Mouse (Mus musculus) MEL (cell line): ENCODE measurements at regions not wholly inside any gene's neighbourhood (a gene's known extent, or its start where the extent isn't known, plus 50 kb on each side); places are given as distances from the start of the nearest gene placed in this dataset.

Experiments used
- DNase-seq: peaks from one replicate; pipeline ENCODE4 v3.0.0; 2011; ENCODE audit warnings: low read depth, low spot score
- H3K27ac ChIP-seq: 2 replicates; pipeline ENCODE4 v1.5.1; 2012; ENCODE audit warnings: low read depth, mild to moderate bottlenecking, control low read depth, low read length, moderate library complexity; ENCODE audit not compliant: control insufficient read depth
- H3K27me3 ChIP-seq, 2 experiments: fragments of 150-350 bp in 1 of 2; sonication (generic) in 1 of 2; 2 replicates each; pipeline ENCODE4 v1.6.1; 2012; ENCODE audit warnings: low read length in 2 of 2, mild to moderate bottlenecking in 2 of 2, improper control_type of control experiment in 1 of 2, moderate library complexity in 1 of 2; ENCODE audit not compliant: insufficient read depth in 2 of 2, control insufficient read depth in 1 of 2
- H3K36me3 ChIP-seq, 2 experiments: 2 replicates each; pipeline ENCODE4 v1.6.1; 2012 to 2014; ENCODE audit warnings: low read length in 2 of 2, improper control_type of control experiment in 1 of 2, inconsistent platforms in 1 of 2, mild to moderate bottlenecking in 1 of 2; ENCODE audit not compliant: insufficient read depth in 2 of 2, control insufficient read depth in 1 of 2
- H3K4me1 ChIP-seq, 2 experiments: fragments of 150-350 bp in 1 of 2; sonication (generic) in 1 of 2; 2 replicates each; pipeline ENCODE4 v1.6.1; 2012; ENCODE audit warnings: low read length in 2 of 2, improper control_type of control experiment in 1 of 2, mild to moderate bottlenecking in 1 of 2; ENCODE audit not compliant: insufficient read depth in 2 of 2, control insufficient read depth in 1 of 2
- H3K4me3 ChIP-seq, 2 experiments: fragments of 150-350 bp in 1 of 2; sonication (generic) in 1 of 2; 2 replicates each; pipeline ENCODE4 v1.5.1; 2012; ENCODE audit warnings: low read depth in 2 of 2, low read length in 2 of 2, mild to moderate bottlenecking in 2 of 2, moderate library complexity in 2 of 2, control low read depth in 1 of 2, improper control_type of control experiment in 1 of 2; ENCODE audit not compliant: control insufficient read depth in 1 of 2, insufficient read depth in 1 of 2
- H3K79me2 ChIP-seq: 2 replicates; pipeline ENCODE4 v1.6.1; 2012; ENCODE audit warnings: mild to moderate bottlenecking, low read length, moderate library complexity; ENCODE audit not compliant: control insufficient read depth, poor library complexity, insufficient read depth
- H3K9ac ChIP-seq: 2 replicates; pipeline ENCODE4 v1.6.1; 2012; ENCODE audit warnings: low read depth, mild to moderate bottlenecking, control low read depth, low read length, moderate library complexity; ENCODE audit not compliant: control insufficient read depth, poor library complexity, severe bottlenecking
- H3K9me3 ChIP-seq: fragments of 150-350 bp; sonication (generic); replicated peaks from 2 replicates; pipeline ENCODE4 v1.6.1; 2012; ENCODE audit warnings: mild to moderate bottlenecking, low read length, improper control_type of control experiment, moderate library complexity; ENCODE audit not compliant: insufficient read depth
- BHLHE40 ChIP-seq: IDR thresholded peaks from 2 replicates; pipeline ENCODE4 v1.6.1; 2012; ENCODE audit warnings: low read depth, mild to moderate bottlenecking, inconsistent platforms, low read length, improper control_type of control experiment, borderline replicate concordance
- CHD2 ChIP-seq: IDR thresholded peaks from 2 replicates; pipeline ENCODE4 v1.6.1; 2011; ENCODE audit warnings: low read length, improper control_type of control experiment
- GABPA ChIP-seq: IDR thresholded peaks from 2 replicates; pipeline ENCODE4 v1.6.1; 2012; ENCODE audit warnings: low read depth, mild to moderate bottlenecking, inconsistent platforms, low read length, improper control_type of control experiment, moderate library complexity
- GATA1 ChIP-seq: IDR thresholded peaks from 2 replicates; pipeline ENCODE4 v1.6.1; 2011; ENCODE audit warnings: low read depth, low read length, improper control_type of control experiment
- HCFC1 ChIP-seq: IDR thresholded peaks from 2 replicates; pipeline ENCODE4 v1.6.1; 2012; ENCODE audit warnings: low read depth, mild to moderate bottlenecking, inconsistent platforms, low read length, improper control_type of control experiment, moderate library complexity
- MAX ChIP-seq: IDR thresholded peaks from 2 replicates; pipeline ENCODE4 v1.6.1; 2011; ENCODE audit warnings: low read length, improper control_type of control experiment
- MXI1 ChIP-seq: IDR thresholded peaks from 2 replicates; pipeline ENCODE4 v1.6.1; 2011; ENCODE audit warnings: mild to moderate bottlenecking, low read depth, low read length, improper control_type of control experiment
- NRF1 ChIP-seq: IDR thresholded peaks from 2 replicates; pipeline ENCODE4 v1.6.1; 2014; ENCODE audit warnings: low read depth, mild to moderate bottlenecking, inconsistent platforms, low read length, improper control_type of control experiment, moderate library complexity; ENCODE audit not compliant: poor library complexity, insufficient read depth, severe bottlenecking
- POLR2A ChIP-seq, 2 experiments: IDR thresholded peaks; 2 replicates each; pipeline ENCODE4 v1.6.1; 2011 to 2012; ENCODE audit warnings: low read length in 2 of 2, mild to moderate bottlenecking in 2 of 2, control low read depth in 1 of 2, improper control_type of control experiment in 1 of 2, low read depth in 1 of 2, moderate library complexity in 1 of 2; ENCODE audit not compliant: control insufficient read depth in 1 of 2, insufficient read depth in 1 of 2, poor library complexity in 1 of 2
- RCOR1 ChIP-seq: IDR thresholded peaks from 2 replicates; pipeline ENCODE4 v1.6.1; 2012; ENCODE audit warnings: low read depth, mild to moderate bottlenecking, inconsistent platforms, low read length, improper control_type of control experiment
- TBP ChIP-seq: IDR thresholded peaks from 2 replicates; pipeline ENCODE4 v1.8.0; 2011; ENCODE audit warnings: low read depth, low read length, improper control_type of control experiment
- TCF12 ChIP-seq: IDR thresholded peaks from 2 replicates; pipeline ENCODE4 v1.6.1; 2014; ENCODE audit warnings: low read depth, mild to moderate bottlenecking, inconsistent platforms, low read length, improper control_type of control experiment, moderate library complexity
- USF2 ChIP-seq, 2 experiments: IDR thresholded peaks; 2 replicates each; pipeline ENCODE4 v1.6.1; 2011 to 2012; ENCODE audit warnings: improper control_type of control experiment in 2 of 2, low read length in 2 of 2, borderline replicate concordance in 1 of 2, inconsistent platforms in 1 of 2, low read depth in 1 of 2, mild to moderate bottlenecking in 1 of 2; ENCODE audit not compliant: insufficient read depth in 1 of 2
- ZKSCAN1 ChIP-seq: IDR thresholded peaks from 2 replicates; pipeline ENCODE4 v1.6.1; 2012; ENCODE audit warnings: low read depth, mild to moderate bottlenecking, inconsistent platforms, low read length, improper control_type of control experiment, moderate library complexity
- ZMIZ1 ChIP-seq: IDR thresholded peaks from 2 replicates; pipeline ENCODE4 v1.6.1; 2012; ENCODE audit warnings: low read depth, mild to moderate bottlenecking, inconsistent platforms, low read length, improper control_type of control experiment, moderate library complexity

DNA sequence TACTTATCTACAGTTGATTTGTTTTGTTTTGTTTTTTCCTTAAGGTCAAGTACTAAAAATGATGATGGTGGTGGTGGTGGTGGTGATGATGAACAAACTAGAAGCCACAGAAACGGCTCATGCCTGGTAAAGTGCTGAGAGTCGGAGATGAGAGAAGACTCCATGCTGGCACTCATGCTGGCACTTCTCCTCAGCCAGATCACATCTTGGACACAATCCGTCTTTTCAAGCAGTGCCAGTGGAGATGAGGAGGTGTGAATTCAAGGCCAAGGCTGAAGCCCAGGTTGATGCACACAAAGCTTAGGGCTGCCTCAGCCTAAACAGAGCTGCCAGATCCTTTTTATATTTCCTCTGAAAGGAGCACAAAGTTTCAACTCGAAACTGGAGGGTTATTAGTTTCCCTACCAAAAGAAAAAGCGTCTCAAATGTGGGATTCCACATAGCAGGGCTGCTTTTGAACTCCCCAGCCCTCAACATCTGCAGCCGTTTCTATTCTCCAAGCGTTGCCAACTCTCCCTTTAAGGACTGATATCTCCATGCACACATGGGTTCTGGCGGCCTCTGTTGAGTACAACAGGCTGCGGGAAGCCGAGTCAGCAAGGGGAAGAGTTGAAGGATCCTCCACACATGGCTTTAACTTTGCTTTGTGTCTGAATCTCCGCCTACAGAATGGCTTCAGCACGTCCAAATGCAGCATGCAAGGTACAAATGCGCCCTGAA is 373.2 kb downstream of the Efna5 start:
- Histone ChIP-seq H3K4me3 (no peak overlapping the region), H3K4me1 (no peaks in the 10 kb centered on the region), H3K79me2 (no peaks in the 10 kb centered on the region), H3K9ac (no peak overlapping the region), H3K36me3 (no peaks in the 10 kb centered on the region), H3K27me3 (no peaks in the 10 kb centered on the region), H3K27ac (no peak overlapping the region), H3K9me3 (no peaks in the 10 kb centered on the region)
- no peak for DNase-seq
- TF ChIP-seq ZKSCAN1 (no peak), HCFC1 (no peak), ZMIZ1 (no peak), BHLHE40 (no peak), RCOR1 (no peak), POLR2A (IDR thresholded peaks at IDR 0.05; ENCODE audit: control insufficient read depth in 1 of 2, insufficient read depth in 1 of 2, low read depth in 1 of 2, low read length in 2 of 2, poor library complexity in 1 of 2) (no peak), MAX (no peak), CHD2 (no peak), MXI1 (no peak)

DNA sequence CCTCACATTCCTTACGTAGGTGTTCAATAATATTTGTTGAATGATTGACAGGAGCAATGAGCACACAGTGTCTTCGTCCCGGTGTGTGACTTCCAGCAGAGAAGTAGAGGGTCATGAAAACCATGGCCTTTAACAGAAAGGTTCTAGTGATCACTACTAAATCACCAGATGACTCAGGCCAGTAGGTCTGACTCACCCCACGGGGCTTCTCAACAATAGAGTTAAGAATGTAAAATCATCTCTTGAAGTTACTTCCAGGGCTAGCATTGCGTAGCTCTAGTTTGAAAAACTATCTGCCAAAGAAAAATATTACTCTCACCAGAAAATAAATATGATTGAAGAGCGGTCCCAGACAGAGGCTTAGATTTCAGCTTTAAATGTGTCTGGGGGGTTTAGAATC is 376.4 kb downstream of the Efna5 start:
- no peak for DNase-seq
- Histone ChIP-seq H3K27ac (no peak overlapping the region), H3K79me2 (no peaks in the 10 kb centered on the region), H3K9me3 (no peaks in the 10 kb centered on the region), H3K4me1 (no peaks in the 10 kb centered on the region), H3K4me3 (no peak overlapping the region), H3K27me3 (no peaks in the 10 kb centered on the region), H3K9ac (no peak overlapping the region), H3K36me3 (no peaks in the 10 kb centered on the region)
- TF ChIP-seq GATA1 (no peak), TBP (no peak), GABPA (no peak), ZMIZ1 (no peak), RCOR1 (no peak), TCF12 (no peak), CHD2 (no peak), NRF1 (no peak), USF2 (IDR thresholded peaks at IDR 0.05; ENCODE audit: borderline replicate concordance in 1 of 2, insufficient read depth in 1 of 2, low read depth in 1 of 2, low read length in 2 of 2) (no peak)
